Mouse (Mus musculus): ENCODE data around the gene Dao. TPM values are rescaled to one million over a fixed set of nuclear protein-coding genes. Genes with fewer than 3 reads are reported as not detected.

Dao gene
- not detected in 2 replicates for polyA plus RNA-seq (2012)

DNA sequence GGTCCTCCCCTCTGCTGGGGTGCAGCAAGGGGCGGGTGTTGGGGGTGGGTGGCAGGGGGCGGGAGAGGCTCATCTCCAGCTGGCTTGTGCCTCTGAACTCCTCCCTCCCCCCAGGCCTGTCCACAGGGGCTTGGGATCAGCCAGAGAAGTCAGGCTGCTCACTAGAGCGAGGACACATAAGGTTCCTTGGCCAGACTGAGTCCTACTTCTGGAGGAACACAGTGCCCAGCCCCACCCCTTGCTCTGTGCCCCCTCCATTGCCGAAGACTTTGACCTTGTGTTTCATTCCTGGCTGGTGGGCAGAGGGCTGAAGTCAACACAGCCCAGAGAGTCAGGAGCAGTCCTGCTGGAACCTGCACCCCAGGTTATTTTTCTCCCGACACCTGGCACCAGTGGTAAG is at the start of gene Dao:
Gene Dao, plus strand, starts transcription at position 162 of the 400 bp plus-strand sequence.
- H3K27me3 ChIP-seq (ENCODE audit: control insufficient read depth) = peaks cover 3% of the 10 kb centered on the region; the same call in 1 of the 2 replicates
- H3K4me3 ChIP-seq (replicated peaks) = no peak within 1 kb of the TSS
- H3K36me3 ChIP-seq (ENCODE audit: control insufficient read depth) = no peaks in the 10 kb centered on the region
- H3K4me1 ChIP-seq (ENCODE audit: control insufficient read depth) = peaks cover 15% of the 10 kb centered on the region
- peaks cover 2% of the 10 kb centered on the region for H3K9me3 ChIP-seq (ENCODE audit: control insufficient read depth, low read length)
- TF ChIP-seq TAL1 (IDR thresholded peaks at IDR 0.05; ENCODE audit: low read length) (no peak), GATA1 (IDR thresholded peaks at IDR 0.05; ENCODE audit: low read length) (no peak)

DNA sequence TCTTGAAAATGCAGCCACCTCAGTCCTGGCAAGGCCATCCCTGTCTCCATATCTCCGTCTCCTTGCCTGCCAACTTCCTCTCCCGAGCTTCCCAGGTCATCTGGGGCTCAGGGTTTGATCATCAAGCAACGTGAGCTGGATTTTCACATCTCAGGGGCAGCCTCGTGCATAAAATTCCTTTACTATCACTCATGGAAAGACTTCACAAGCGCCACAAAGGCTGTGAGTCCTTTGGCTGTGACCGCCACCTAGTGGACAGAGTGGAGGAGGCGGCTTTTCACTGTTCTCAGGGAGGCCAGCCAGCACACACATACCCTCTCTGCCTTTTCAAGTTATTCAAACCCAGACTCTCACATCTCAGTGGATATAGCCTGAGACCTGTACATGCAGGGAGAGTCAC is 49.1 kb upstream of the Dao start:
- TF ChIP-seq GATA1 (IDR thresholded peaks at IDR 0.05; ENCODE audit: low read length) = no peak
- no peak for TF ChIP-seq TAL1 (IDR thresholded peaks at IDR 0.05; ENCODE audit: low read length)
- H3K9me3 ChIP-seq (ENCODE audit: control insufficient read depth, low read length) = no peaks in the 10 kb centered on the region

DNA sequence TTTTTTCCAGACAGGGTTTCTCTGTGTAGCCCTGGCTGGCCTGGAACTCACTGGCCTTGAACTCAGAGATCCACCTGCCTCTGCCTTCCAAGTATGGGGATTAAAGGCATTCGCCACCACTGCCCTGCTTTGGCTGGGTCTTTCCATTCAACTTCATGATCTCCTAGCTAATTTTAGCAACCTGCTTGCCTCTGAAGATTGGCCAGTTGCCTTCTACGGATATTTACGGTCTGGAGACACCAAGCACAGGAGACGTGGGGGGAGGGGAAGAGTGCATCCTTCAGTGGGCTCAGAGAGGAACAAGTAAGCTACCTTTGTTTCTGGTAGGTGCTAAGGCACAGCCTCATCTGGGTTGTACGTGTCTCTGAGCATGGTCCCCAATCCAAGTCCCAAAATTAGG is 48.2 kb upstream of the Dao start:
- TF ChIP-seq GATA1 (IDR thresholded peaks at IDR 0.05; ENCODE audit: low read length) (no peak), TAL1 (IDR thresholded peaks at IDR 0.05; ENCODE audit: low read length) (no peak)
- peaks cover 52% of the 10 kb centered on the region for H3K4me1 ChIP-seq (ENCODE audit: control insufficient read depth)
- H3K4me3 ChIP-seq (replicated peaks) = no peak overlapping the region
- no peaks in the 10 kb centered on the region for H3K27me3 ChIP-seq (ENCODE audit: control insufficient read depth)
- peaks cover 99% of the 10 kb centered on the region for H3K36me3 ChIP-seq (ENCODE audit: control insufficient read depth)
- H3K9me3 ChIP-seq (ENCODE audit: control insufficient read depth, low read length) = no peaks in the 10 kb centered on the region

More for the DNA sequence above, 49.1 kb upstream of the Dao start:
- no peak overlapping the region for H3K4me3 ChIP-seq (replicated peaks)
- peaks cover 100% of the 10 kb centered on the region for H3K36me3 ChIP-seq (ENCODE audit: control insufficient read depth)
- H3K27me3 ChIP-seq (ENCODE audit: control insufficient read depth) = no peaks in the 10 kb centered on the region
- H3K4me1 ChIP-seq (ENCODE audit: control insufficient read depth) = peaks cover 46% of the 10 kb centered on the region

DNA sequence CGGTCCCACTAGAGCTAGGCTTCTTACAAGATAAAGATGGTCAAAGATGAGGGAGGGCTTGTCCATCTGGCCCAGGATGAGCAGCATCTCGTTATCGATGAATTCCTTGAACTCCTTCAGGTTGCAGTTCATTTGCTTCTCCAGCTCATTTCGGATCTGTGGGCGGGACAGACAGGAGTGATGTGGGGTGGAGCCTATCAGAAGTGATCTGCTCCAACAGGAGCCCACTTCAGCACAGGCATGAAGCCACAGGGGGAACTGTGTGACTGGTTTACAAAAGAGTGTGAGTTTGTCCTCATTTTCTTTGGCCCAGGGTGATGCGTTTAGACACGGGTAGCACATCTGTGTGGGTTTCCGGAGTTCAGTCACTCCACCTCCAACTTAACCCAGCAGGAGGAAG is 47.8 kb upstream of the Dao start:
- Histone ChIP-seq H3K9me3 (ENCODE audit: control insufficient read depth, low read length) (no peaks in the 10 kb centered on the region), H3K4me3 (replicated peaks) (no peak overlapping the region), H3K27me3 (ENCODE audit: control insufficient read depth) (no peaks in the 10 kb centered on the region), H3K4me1 (ENCODE audit: control insufficient read depth) (peaks cover 53% of the 10 kb centered on the region), H3K36me3 (ENCODE audit: control insufficient read depth) (peaks cover 99% of the 10 kb centered on the region)
- TF ChIP-seq TAL1 (IDR thresholded peaks at IDR 0.05; ENCODE audit: low read length) (no peak), GATA1 (IDR thresholded peaks at IDR 0.05; ENCODE audit: low read length) (no peak)

DNA sequence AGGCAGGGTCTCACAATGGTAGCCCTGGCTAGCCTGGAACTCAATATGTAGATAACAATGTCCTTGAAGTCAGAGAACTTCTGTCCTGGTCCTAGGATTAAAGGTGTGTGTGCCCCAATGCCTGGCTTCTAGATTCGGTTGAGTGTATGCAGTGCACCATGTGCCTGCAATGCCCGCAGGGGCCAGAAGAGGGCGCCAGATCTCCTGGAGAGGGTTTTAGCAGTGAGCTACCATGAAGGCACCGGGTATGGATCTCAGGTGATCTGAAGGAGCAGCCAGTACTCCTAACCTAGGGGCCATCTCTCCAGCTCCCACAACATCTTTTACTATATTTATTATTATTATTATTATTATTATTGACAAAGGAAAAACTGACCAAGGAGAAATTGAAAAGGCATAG is 47.0 kb upstream of the Dao start:
- TF ChIP-seq GATA1 (IDR thresholded peaks at IDR 0.05; ENCODE audit: low read length) (no peak), TAL1 (IDR thresholded peaks at IDR 0.05; ENCODE audit: low read length) (no peak)
- peaks cover 51% of the 10 kb centered on the region for H3K4me1 ChIP-seq (ENCODE audit: control insufficient read depth)
- H3K9me3 ChIP-seq (ENCODE audit: control insufficient read depth, low read length) = no peaks in the 10 kb centered on the region
- H3K36me3 ChIP-seq (ENCODE audit: control insufficient read depth) = peaks cover 99% of the 10 kb centered on the region
- no peak overlapping the region for H3K4me3 ChIP-seq (replicated peaks)
- no peaks in the 10 kb centered on the region for H3K27me3 ChIP-seq (ENCODE audit: control insufficient read depth)

DNA sequence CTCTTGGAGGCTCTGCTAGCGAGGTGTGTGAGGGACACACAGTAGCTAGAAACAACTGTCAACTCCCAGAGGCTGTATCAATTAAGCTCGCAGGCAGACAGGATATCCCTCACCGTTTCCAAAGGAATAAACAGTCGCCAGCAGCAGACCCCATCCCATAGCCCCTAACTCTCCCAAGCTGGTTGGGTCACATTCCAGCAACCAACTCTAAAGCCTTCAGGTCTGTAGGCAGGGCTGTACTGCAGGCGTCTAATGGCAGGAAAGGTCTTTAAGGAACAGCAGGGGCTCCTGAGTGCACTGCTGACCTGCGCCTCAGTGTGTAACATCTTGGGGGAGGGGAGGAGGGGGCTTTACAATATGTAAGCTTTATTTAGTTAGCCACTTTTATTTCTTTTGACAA is 44.5 kb upstream of the Dao start:
- H3K4me3 ChIP-seq (replicated peaks) = no peak overlapping the region
- H3K9me3 ChIP-seq (ENCODE audit: control insufficient read depth, low read length) = peaks cover 7% of the 10 kb centered on the region
- H3K36me3 ChIP-seq (ENCODE audit: control insufficient read depth) = peaks cover 99% of the 10 kb centered on the region
- no peaks in the 10 kb centered on the region for H3K27me3 ChIP-seq (ENCODE audit: control insufficient read depth)
- peaks cover 53% of the 10 kb centered on the region for H3K4me1 ChIP-seq (ENCODE audit: control insufficient read depth)
- no peak for TF ChIP-seq GATA1 (IDR thresholded peaks at IDR 0.05; ENCODE audit: low read length)
- TF ChIP-seq TAL1 (IDR thresholded peaks at IDR 0.05; ENCODE audit: low read length) = no peak

DNA sequence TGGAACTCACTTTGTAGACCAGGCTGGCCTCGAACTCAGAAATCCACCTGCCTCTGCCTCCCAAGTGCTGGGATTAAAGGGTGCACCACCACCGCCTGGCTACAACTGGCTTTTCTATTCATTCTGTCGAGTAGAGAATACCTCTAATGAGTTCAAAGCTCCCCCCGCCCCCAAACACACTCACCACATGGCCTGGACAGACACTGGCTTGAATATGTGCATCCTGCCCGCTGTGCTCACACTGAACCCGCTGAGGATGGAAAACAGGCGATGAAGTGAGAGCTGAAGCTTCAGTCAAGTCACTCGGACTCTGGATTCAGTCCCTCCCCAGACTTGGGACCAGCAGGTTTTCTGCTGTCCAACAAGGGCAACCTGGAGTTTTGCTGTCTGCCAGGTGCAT is 43.1 kb upstream of the Dao start:
- no peaks in the 10 kb centered on the region for H3K27me3 ChIP-seq (ENCODE audit: control insufficient read depth)
- H3K4me1 ChIP-seq (ENCODE audit: control insufficient read depth) = peaks cover 55% of the 10 kb centered on the region
- H3K9me3 ChIP-seq (ENCODE audit: control insufficient read depth, low read length) = peaks cover 7% of the 10 kb centered on the region
- peaks cover 99% of the 10 kb centered on the region for H3K36me3 ChIP-seq (ENCODE audit: control insufficient read depth)
- TF ChIP-seq TAL1 (IDR thresholded peaks at IDR 0.05; ENCODE audit: low read length) (no peak), GATA1 (IDR thresholded peaks at IDR 0.05; ENCODE audit: low read length) (no peak)
- no peak overlapping the region for H3K4me3 ChIP-seq (replicated peaks)

DNA sequence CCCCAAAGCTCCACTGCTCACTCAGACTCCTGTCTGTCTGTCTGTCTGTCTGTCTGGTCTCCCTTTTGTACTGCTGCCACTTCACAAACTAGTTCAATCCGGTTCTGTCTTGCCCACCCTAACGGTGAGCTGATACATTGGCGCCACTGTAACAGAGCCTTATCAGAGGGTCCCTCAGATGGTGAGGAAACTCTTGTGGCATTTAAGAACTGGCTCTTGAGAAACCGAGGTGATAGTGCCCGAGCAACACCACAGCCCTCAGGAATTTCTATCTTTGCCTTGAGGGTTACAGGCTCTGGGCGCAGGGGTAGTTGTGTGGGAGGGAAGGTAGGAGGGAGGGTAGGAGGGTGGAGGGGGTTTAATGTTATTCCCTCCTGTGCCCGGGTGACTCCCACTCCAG is 41.7 kb upstream of the Dao start:
- Histone ChIP-seq H3K27me3 (ENCODE audit: control insufficient read depth) (no peaks in the 10 kb centered on the region), H3K4me3 (replicated peaks) (no peak overlapping the region), H3K4me1 (ENCODE audit: control insufficient read depth) (peaks cover 60% of the 10 kb centered on the region), H3K9me3 (ENCODE audit: control insufficient read depth, low read length) (peaks cover 7% of the 10 kb centered on the region), H3K36me3 (ENCODE audit: control insufficient read depth) (peaks cover 99% of the 10 kb centered on the region)
- TF ChIP-seq GATA1 (IDR thresholded peaks at IDR 0.05; ENCODE audit: low read length) = no peak
- no peak for TF ChIP-seq TAL1 (IDR thresholded peaks at IDR 0.05; ENCODE audit: low read length)

DNA sequence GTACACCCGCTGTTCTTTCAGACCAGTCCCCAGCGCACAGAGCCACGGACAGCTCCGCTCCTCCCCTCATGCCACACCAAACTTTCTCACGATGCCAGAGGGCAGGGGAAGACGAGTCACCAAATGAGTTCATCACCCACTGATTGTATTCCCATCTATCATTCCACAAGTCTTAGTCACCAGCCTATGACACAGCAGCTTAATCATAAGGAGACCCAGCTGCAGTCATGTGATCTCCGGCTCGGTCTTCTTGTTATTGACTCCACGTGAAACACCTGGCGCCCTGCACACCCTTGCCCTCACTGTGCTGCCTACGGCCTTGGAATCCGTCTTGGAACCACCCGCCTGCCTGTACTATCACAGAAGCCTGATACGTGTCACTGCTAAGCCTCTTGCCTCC is 38.5 kb upstream of the Dao start:
- Histone ChIP-seq H3K36me3 (ENCODE audit: control insufficient read depth) (peaks cover 100% of the 10 kb centered on the region), H3K27me3 (ENCODE audit: control insufficient read depth) (no peaks in the 10 kb centered on the region), H3K4me3 (replicated peaks) (no peak overlapping the region), H3K4me1 (ENCODE audit: control insufficient read depth) (peaks cover 76% of the 10 kb centered on the region), H3K9me3 (ENCODE audit: control insufficient read depth, low read length) (peaks cover 7% of the 10 kb centered on the region)
- TF ChIP-seq GATA1 (IDR thresholded peaks at IDR 0.05; ENCODE audit: low read length) = no peak
- TF ChIP-seq TAL1 (IDR thresholded peaks at IDR 0.05; ENCODE audit: low read length) = no peak

DNA sequence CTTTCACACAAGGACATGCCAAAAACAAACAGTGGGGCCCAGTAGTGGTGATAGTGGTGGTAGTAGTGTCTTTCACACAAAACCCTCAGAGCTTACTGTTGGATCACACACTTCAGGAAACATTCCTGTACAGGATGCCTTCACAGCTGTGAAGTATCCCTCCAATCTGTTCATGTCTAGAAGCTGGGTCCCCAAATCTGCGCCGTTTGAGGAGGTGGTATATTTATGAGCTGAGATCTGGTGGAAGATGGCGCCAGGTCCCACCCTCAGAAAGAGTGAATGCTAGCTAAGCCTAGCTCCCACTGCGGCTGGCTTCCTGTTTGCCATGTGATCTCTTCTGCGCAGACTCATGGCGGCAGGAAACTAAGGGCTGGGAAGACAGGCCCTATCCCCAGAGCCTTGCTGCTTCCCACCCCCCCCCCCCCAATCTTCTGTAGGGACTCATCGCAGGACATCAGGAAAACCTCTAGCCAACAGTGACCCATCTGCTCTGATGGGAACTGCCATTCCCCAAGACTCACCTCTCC is 37.8 kb upstream of the Dao start:
- Histone ChIP-seq H3K27me3 (ENCODE audit: control insufficient read depth) (no peaks in the 10 kb centered on the region), H3K9me3 (ENCODE audit: control insufficient read depth, low read length) (peaks cover 7% of the 10 kb centered on the region), H3K4me3 (replicated peaks) (no peak overlapping the region), H3K36me3 (ENCODE audit: control insufficient read depth) (peaks cover 100% of the 10 kb centered on the region), H3K4me1 (ENCODE audit: control insufficient read depth) (peaks cover 78% of the 10 kb centered on the region)
- TF ChIP-seq GATA1 (IDR thresholded peaks at IDR 0.05; ENCODE audit: low read length) = no peak
- TF ChIP-seq TAL1 (IDR thresholded peaks at IDR 0.05; ENCODE audit: low read length) = no peak
